Mouse (Mus musculus): ENCODE measurements at regions not wholly inside any gene's neighbourhood (a gene's known extent, or its start where the extent isn't known, plus 50 kb on each side); places are given as distances from the start of the nearest gene placed in this dataset.

- TF ChIP-seq CTCF (IDR thresholded peaks at IDR 0.05; ENCODE audit: low read depth) (no peak), EP300 (IDR thresholded peaks at IDR 0.05; ENCODE audit: low read depth) (no peak)
Observed at GRCm38 (mm10) chr3:52735939-52736338, 281.1 kb downstream of the Cog6 start.
